Mouse (Mus musculus) MEL (cell line): Measurements from ENCODE around the gene Arhgap9.

Experiments
- CTCF ChIP-seq, 3 experiments: IDR thresholded peaks in 2 of 3; conservative IDR thresholded peaks in 1 of 3; 2 replicates each; pipeline ENCODE4 v1.5.1; 2011 to 2012; ENCODE audit warnings: low read length in 3 of 3, low read depth in 2 of 3, mild to moderate bottlenecking in 2 of 3, improper control_type of control experiment in 1 of 3, inconsistent platforms in 1 of 3, mixed read lengths in 1 of 3, moderate library complexity in 1 of 3; ENCODE audit not compliant: control insufficient read depth in 1 of 3, insufficient read depth in 1 of 3, poor library complexity in 1 of 3, severe bottlenecking in 1 of 3
- EP300 ChIP-seq, 2 experiments: IDR thresholded peaks; 2 replicates each; pipeline ENCODE4 v1.6.1; 2011; ENCODE audit warnings: improper control_type of control experiment in 2 of 2, low read length in 2 of 2, low read depth in 1 of 2, mild to moderate bottlenecking in 1 of 2
- POLR2A ChIP-seq, 2 experiments: IDR thresholded peaks; 2 replicates each; pipeline ENCODE4 v1.6.1; 2011 to 2012; ENCODE audit warnings: low read length in 2 of 2, mild to moderate bottlenecking in 2 of 2, control low read depth in 1 of 2, improper control_type of control experiment in 1 of 2, low read depth in 1 of 2, moderate library complexity in 1 of 2; ENCODE audit not compliant: control insufficient read depth in 1 of 2, insufficient read depth in 1 of 2, poor library complexity in 1 of 2
- ZC3H11A ChIP-seq: IDR thresholded peaks from 2 replicates; pipeline ENCODE4 v1.6.1; 2012; ENCODE audit warnings: low read depth, mild to moderate bottlenecking, inconsistent platforms, low read length, improper control_type of control experiment

DNA sequence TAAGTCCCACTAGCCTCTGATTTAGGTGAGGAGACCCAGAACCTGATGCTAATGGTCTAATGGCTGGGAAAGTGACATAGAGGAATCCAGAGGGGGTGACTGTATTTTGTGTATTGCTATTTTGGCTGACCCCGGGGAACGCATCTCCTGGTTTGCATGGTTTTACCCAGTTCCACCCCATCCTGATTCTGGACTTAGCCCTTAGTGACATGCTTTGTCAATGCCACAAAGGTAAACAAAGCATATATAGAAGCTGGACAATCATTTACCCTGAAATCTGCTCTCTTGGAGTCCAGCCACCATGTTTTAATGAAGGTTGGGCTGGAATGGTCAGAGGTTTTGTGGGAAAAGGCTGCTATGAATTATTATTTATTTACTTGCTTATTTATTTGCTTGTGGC lies 46.5 kb downstream of the Arhgap9 start:
- TF ChIP-seq CTCF (IDR thresholded peaks at IDR 0.05 in 2 of 3, conservative IDR thresholded peaks at IDR 0.05 in 1 of 3; ENCODE audit: control insufficient read depth in 1 of 3, insufficient read depth in 1 of 3, low read depth in 2 of 3, low read length in 3 of 3, poor library complexity in 1 of 3, severe bottlenecking in 1 of 3) (no peak), POLR2A (IDR thresholded peaks at IDR 0.05; ENCODE audit: control insufficient read depth in 1 of 2, insufficient read depth in 1 of 2, low read depth in 1 of 2, low read length in 2 of 2, poor library complexity in 1 of 2) (no peak), ZC3H11A (no peak), EP300 (IDR thresholded peaks at IDR 0.05; ENCODE audit: low read depth in 1 of 2, low read length in 2 of 2) (no peak)
